16 mouse cellular contexts compared by ENCODE assay signal in the genomic region with DNA sequence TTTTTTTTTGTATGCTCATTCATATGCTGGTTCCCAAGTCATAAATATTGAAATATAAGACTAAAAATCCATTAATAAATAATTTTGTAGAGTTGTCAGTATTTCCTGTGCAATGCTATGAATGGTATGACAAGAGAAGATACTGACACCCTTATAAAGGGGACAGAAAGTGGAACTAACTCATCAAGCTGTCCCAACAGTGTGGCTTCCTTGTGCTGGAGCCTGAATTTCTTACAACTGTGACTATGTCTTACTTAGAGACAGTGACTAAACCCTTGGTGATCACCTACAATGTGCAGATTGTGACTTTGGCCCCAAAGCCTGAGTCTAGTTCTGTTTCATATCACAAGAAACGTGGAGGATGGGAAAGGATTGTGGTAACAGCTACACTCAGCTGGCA.
"Had no signal": no experiment of that assay in that cellular context is flagged by ENCODE, and none has a peak within 500 bp of the region (broad histone marks: within the 10 kb centered on the region; RNA-seq: fewer than 3 reads in every experiment).

No protein-coding gene starts in this region.

- DNase-seq: gastrocnemius, postnatal 14 days; gastrocnemius, postnatal 36 days; heart, adult 18-20 months; heart, postnatal 14 days; heart, postnatal 4 days; kidney, adult 18-20 months; kidney, adult 8-10 months; kidney, postnatal 10 days; kidney, postnatal 25 days; kidney, postnatal 4 days; liver; liver, embryonic 13.5 days had no signal

- ATAC-seq: hindbrain, embryonic 16.5 days; inflammation-experienced regulatory T-cells, adult 6 months; intestine, embryonic 15.5 days; intestine, postnatal 0 days had no signal
